Mouse (Mus musculus) olfactory bulb, adult 2 months (tissue): ENCODE measurements around the gene Psmd11. TPM values are rescaled to one million over a fixed set of nuclear protein-coding genes. Genes with fewer than 3 reads are reported as not detected.
"Not testable (repeated sequence)": the region's sequence is repeated elsewhere in the genome, so short reads cannot be mapped to it uniquely, and the experiment has no call there.

Experiments
- H3K27ac ChIP-seq: fragments of 200-500 bp; 2 replicates; pipeline ENCODE4 v1.5.1; 2012; ENCODE audit warnings: low read depth, low read length; ENCODE audit not compliant: insufficient read depth
- H3K4me1 ChIP-seq: fragments of 200-500 bp; 2 replicates; pipeline ENCODE4 v1.6.1; 2012; ENCODE audit warnings: low read length; ENCODE audit not compliant: control insufficient read depth, insufficient read depth
- H3K4me3 ChIP-seq: fragments of 200-500 bp; 2 replicates; pipeline ENCODE4 v1.5.1; 2012; ENCODE audit warnings: mild to moderate bottlenecking, low read depth, low read length, moderate library complexity; ENCODE audit not compliant: insufficient read depth
- CTCF ChIP-seq: fragments of 200-500 bp; IDR thresholded peaks from 2 replicates; pipeline ENCODE4 v1.5.1; 2012; ENCODE audit warnings: low read depth, mild to moderate bottlenecking, low read length, moderate library complexity; ENCODE audit not compliant: insufficient read depth
- POLR2A ChIP-seq: fragments of 200-500 bp; IDR thresholded peaks from 2 replicates; pipeline ENCODE4 v1.6.1; 2012; ENCODE audit warnings: mild to moderate bottlenecking, low read depth, low read length, moderate library complexity; ENCODE audit not compliant: insufficient read depth
- WGBS: fragments of 180-500 bp; shearing (Covaris S2); methylation state at CpG from one replicate; pipeline ENCODE4 v1.1.7; 2018; 5-methylcytosine and 5-hydroxymethylcytosine counted together
- polyA plus RNA-seq: library from polyadenylated mRNA; stranded (reverse); fragments of >200 nt; gene quantifications from 2 replicates; pipeline ENCODE4 v1.2.4, GENCODE M21; 2012; ENCODE audit warnings: low replicate concordance; ENCODE audit not compliant: missing spikeins, insufficient read depth, insufficient read length

The Psmd11 gene
- polyA plus RNA-seq, 1 experiment: not detected

- TF ChIP-seq POLR2A (no peak), CTCF (no peak)
Measured at GRCm38 (mm10) chr11:80391407-80392120, 36.9 kb upstream of the Psmd11 start.

GRCm38 (mm10) chr11:80395930-80396329 is 32.5 kb upstream of the Psmd11 start:
- 80% methylated on average over 3 of the region's 3 CpGs for WGBS
- TF ChIP-seq CTCF (no peak), POLR2A (no peak)
- no peak overlapping the region for H3K27ac ChIP-seq

More at GRCm38 (mm10) chr11:80391407-80392120, 36.9 kb upstream of the Psmd11 start:
- 90% methylated on average over 2 of the region's 2 CpGs for WGBS
- no peaks in the 10 kb centered on the region; the same call in 1 of the 2 replicates for H3K4me1 ChIP-seq
- no peak overlapping the region for H3K4me3 ChIP-seq
- H3K27ac ChIP-seq: no peak overlapping the region

GRCm38 (mm10) chr11:80396617-80397016 is 31.8 kb upstream of the Psmd11 start:
- Histone ChIP-seq H3K27ac (no peak overlapping the region), H3K4me1 (no peaks in the 10 kb centered on the region; the same call in 1 of the 2 replicates), H3K4me3 (no peak overlapping the region)
- 87% methylated on average over 4 of the region's 4 CpGs for WGBS
- TF ChIP-seq CTCF (no peak), POLR2A (no peak)

More at GRCm38 (mm10) chr11:80395930-80396329, 32.5 kb upstream of the Psmd11 start:
- H3K4me1 ChIP-seq: no peaks in the 10 kb centered on the region; the same call in 1 of the 2 replicates
- no peak overlapping the region for H3K4me3 ChIP-seq

GRCm38 (mm10) chr11:80407878-80408277 is 20.5 kb upstream of the Psmd11 start:
- not testable (repeated sequence) for H3K4me3 ChIP-seq, H3K27ac ChIP-seq, H3K4me1 ChIP-seq
- 94% methylated on average over 6 of the region's 6 CpGs for WGBS

- 97% methylated on average over 2 of the region's 2 CpGs for WGBS
- Histone ChIP-seq H3K27ac (no peak overlapping the region), H3K4me1 (no peaks in the 10 kb centered on the region), H3K4me3 (no peak overlapping the region)
- no peak for TF ChIP-seq POLR2A
- TF ChIP-seq CTCF: no peak
Measured at GRCm38 (mm10) chr11:80410377-80410776, 18.0 kb upstream of the Psmd11 start.

GRCm38 (mm10) chr11:80417085-80417484 is 11.3 kb upstream of the Psmd11 start:
- Histone ChIP-seq H3K27ac (no peak overlapping the region), H3K4me3 (no peak overlapping the region), H3K4me1 (no peaks in the 10 kb centered on the region)
- 73% methylated on average over 5 of the region's 5 CpGs for WGBS
- TF ChIP-seq POLR2A: no peak
- TF ChIP-seq CTCF: no peak

GRCm38 (mm10) chr11:80419743-80420142 is 8.7 kb upstream of the Psmd11 start:
- no peak overlapping the region for H3K27ac ChIP-seq
- no peaks in the 10 kb centered on the region for H3K4me1 ChIP-seq
- TF ChIP-seq CTCF (no peak), POLR2A (no peak)
- WGBS: 94% methylated on average over 1 of the region's 1 CpGs
- H3K4me3 ChIP-seq: no peak overlapping the region

- no peak overlapping the region for H3K4me3 ChIP-seq
- 58% methylated on average over 2 of the region's 2 CpGs for WGBS
- H3K4me1 ChIP-seq: no peaks in the 10 kb centered on the region
- H3K27ac ChIP-seq: no peak overlapping the region
- TF ChIP-seq CTCF (no peak), POLR2A (no peak)
Measured at GRCm38 (mm10) chr11:80420202-80420984, 8.0 kb upstream of the Psmd11 start.

- WGBS: 90% methylated on average over 7 of the region's 7 CpGs
- Histone ChIP-seq H3K4me1 (no peaks in the 10 kb centered on the region), H3K4me3 (no peak overlapping the region), H3K27ac (no peak overlapping the region)
- no peak for TF ChIP-seq POLR2A
- TF ChIP-seq CTCF: no peak
Measured at GRCm38 (mm10) chr11:80421421-80422047, 6.9 kb upstream of the Psmd11 start.
